Mouse (Mus musculus) stomach, postnatal 0 days (tissue): Measurements from ENCODE around the gene Aspa. TPM values are rescaled to one million over a fixed set of nuclear protein-coding genes. Genes with fewer than 3 reads are reported as not detected.

Source experiments
- ATAC-seq: fragments of 200-750 bp; cut with Nextera tagmentation; 2 replicates; pipeline ENCODE4 v1.8.0; 2017; ENCODE audit not compliant: low FRiP score, low TSS enrichment
- DNase-seq: peaks from one replicate; pipeline ENCODE4 v3.0.0-alpha.2; 2016; ENCODE audit warnings: low spot score
- H3K27ac ChIP-seq: fragments of 300-500 bp; sonication (generic); replicated peaks from 2 replicates; pipeline ENCODE4 v1.5.1; 2014; ENCODE audit warnings: mild to moderate bottlenecking, control low read depth
- H3K27me3 ChIP-seq: fragments of 300-500 bp; sonication (generic); 2 replicates; pipeline ENCODE4 v1.6.1; 2014; ENCODE audit warnings: low read length; ENCODE audit not compliant: control insufficient read depth, insufficient read depth
- H3K36me3 ChIP-seq: fragments of 300-500 bp; sonication (generic); 2 replicates; pipeline ENCODE4 v1.6.1; 2014; ENCODE audit warnings: low read length, mixed read lengths; ENCODE audit not compliant: control insufficient read depth, insufficient read depth
- H3K4me1 ChIP-seq: fragments of 300-500 bp; sonication (generic); replicated peaks from 2 replicates; pipeline ENCODE4 v1.6.1; 2014; ENCODE audit warnings: antibody characterized with exemption; ENCODE audit not compliant: control insufficient read depth, insufficient read depth
- H3K4me2 ChIP-seq: fragments of 300-500 bp; sonication (generic); replicated peaks from 2 replicates; pipeline ENCODE4 v1.6.1; 2014; ENCODE audit warnings: low read depth, mild to moderate bottlenecking, control low read depth, moderate library complexity
- H3K4me3 ChIP-seq: fragments of 300-500 bp; sonication (generic); 2 replicates; pipeline ENCODE4 v1.5.1; 2014; ENCODE audit warnings: low read depth, low read length, control low read depth
- H3K9ac ChIP-seq: fragments of 300-500 bp; sonication (generic); 2 replicates; pipeline ENCODE4 v1.6.1; 2014; ENCODE audit warnings: mild to moderate bottlenecking, low read length, control low read depth, mixed read lengths
- H3K9me3 ChIP-seq: fragments of 300-500 bp; sonication (generic); 2 replicates; pipeline ENCODE4 v1.6.1; 2016; ENCODE audit warnings: low read length; ENCODE audit not compliant: control insufficient read depth
- CTCF ChIP-seq: IDR thresholded peaks from 2 replicates; pipeline ENCODE4 v1.5.1; 2016; ENCODE audit warnings: antibody characterized with exemption, low read depth, mild to moderate bottlenecking, moderate library complexity
- EP300 ChIP-seq: optimal IDR thresholded peaks from 2 replicates; pipeline ENCODE3; 2016; ENCODE audit warnings: antibody characterized with exemption
- WGBS: fragments of 180-500 bp; shearing (Covaris S2); extraction: QIAGEN DNeasy Blood & Tissue Kit; methylation state at CpG from one replicate; pipeline ENCODE4 v1.1.7; 2014; 5-methylcytosine and 5-hydroxymethylcytosine counted together
- polyA plus RNA-seq: library from polyadenylated mRNA; unstranded; fragments of >200 nt; fragmentation: Nextera tagmentation; extraction: Ambion mirVana; gene quantifications from 2 replicates; pipeline ENCODE4 v1.2.1, GENCODE M21; 2015

Aspa gene
- polyA plus RNA-seq, 1 experiment from 2014 or later, result 2.7 TPM

- Histone ChIP-seq H3K4me1 (no peaks in the 10 kb centered on the region), H3K27me3 (no peaks in the 10 kb centered on the region), H3K9me3 (no peaks in the 10 kb centered on the region), H3K4me3 (no peak overlapping the region), H3K4me2 (no peak overlapping the region), H3K27ac (no peak overlapping the region), H3K9ac (no peak overlapping the region), H3K36me3 (no peaks in the 10 kb centered on the region)
- DNase-seq (no peak), ATAC-seq (no peak)
- 39% methylated on average over 2 of the region's 2 CpGs for WGBS
- no peak for TF ChIP-seq EP300
- TF ChIP-seq CTCF, result no peak
Observed at GRCm38 (mm10) chr11:73274821-73275220, 54.6 kb downstream of the Aspa start.

- WGBS, result 64% methylated on average over 7 of the region's 7 CpGs
- no peak within 1 kb of the TSS for H3K9ac ChIP-seq
- H3K4me2 ChIP-seq, result 0 out of 2 replicates have a peak within 1 kb of the TSS, but pooled peaks have one; percentile 17
- no peaks in the 10 kb centered on the region for H3K9me3 ChIP-seq
- peak; percentile 82 for DNase-seq
- no peak within 1 kb of the TSS for H3K4me3 ChIP-seq
- H3K27ac ChIP-seq, result peak within 1 kb of the TSS; percentile 67
- no peaks in the 10 kb centered on the region for H3K27me3 ChIP-seq
- no peaks in the 10 kb centered on the region for H3K36me3 ChIP-seq
- TF ChIP-seq EP300, result no peak
- ATAC-seq, result peak; percentile 89
- H3K4me1 ChIP-seq, result no peaks in the 10 kb centered on the region
Observed at GRCm38 (mm10) chr11:73267267-73267666, 62.1 kb downstream of the Aspa start, which contains the start of gene Trpv3. TSS of gene Trpv3 (plus strand) at chr11:73267388.

DNA sequence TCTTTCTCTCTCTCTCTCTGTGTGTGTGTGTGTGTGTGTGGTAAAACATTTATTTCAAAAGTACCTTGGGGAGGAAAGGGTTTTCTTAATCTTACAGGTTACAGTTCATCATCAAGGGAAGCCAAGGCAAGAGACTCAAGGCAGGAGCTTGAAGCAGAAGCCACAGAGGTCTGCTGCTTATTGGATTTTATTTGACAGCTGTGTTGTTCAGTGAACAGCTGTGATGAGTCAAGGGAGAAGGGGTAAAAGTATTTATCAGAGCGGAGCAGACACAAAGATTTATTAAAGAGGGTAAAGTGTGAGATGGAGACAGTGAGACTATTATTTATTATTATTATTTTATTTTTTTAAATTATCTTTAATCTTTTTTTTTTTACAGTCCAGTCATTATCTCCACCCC, 68.0 kb downstream of the Aspa start:
- Histone ChIP-seq H3K4me2 (no peak overlapping the region), H3K27ac (no peak overlapping the region), H3K9me3 (no peaks in the 10 kb centered on the region), H3K9ac (no peak overlapping the region), H3K4me1 (no peaks in the 10 kb centered on the region), H3K36me3 (no peaks in the 10 kb centered on the region), H3K27me3 (no peaks in the 10 kb centered on the region), H3K4me3 (no peak overlapping the region)
- DNase-seq (no peak), ATAC-seq (no peak)
- 38% methylated on average over 1 of the region's 1 CpGs for WGBS
- TF ChIP-seq EP300, result no peak
- TF ChIP-seq CTCF, result no peak

DNA sequence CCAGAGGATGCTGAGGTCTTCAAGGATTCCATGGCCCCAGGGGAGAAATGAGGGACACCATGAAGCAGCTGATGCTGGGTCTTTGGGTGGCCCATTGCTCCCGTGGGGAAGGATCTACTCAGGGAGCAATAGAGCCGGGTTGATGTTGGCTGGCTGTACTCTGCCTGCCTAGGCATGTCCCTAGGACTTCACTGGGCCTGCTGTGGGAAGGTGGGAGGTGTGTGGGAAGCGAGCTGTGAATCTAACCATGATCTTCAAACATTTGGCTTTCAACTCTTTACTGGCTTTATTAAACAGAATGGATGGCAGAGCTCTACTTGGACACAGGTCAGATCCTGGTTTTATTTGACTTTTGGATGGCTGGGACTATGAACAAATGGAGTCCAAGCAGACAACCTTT, 68.9 kb downstream of the Aspa start:
- Histone ChIP-seq H3K27ac (no peak overlapping the region), H3K36me3 (no peaks in the 10 kb centered on the region), H3K9ac (no peak overlapping the region), H3K4me1 (no peaks in the 10 kb centered on the region), H3K27me3 (no peaks in the 10 kb centered on the region), H3K4me2 (no peak overlapping the region), H3K4me3 (no peak overlapping the region), H3K9me3 (no peaks in the 10 kb centered on the region)
- TF ChIP-seq EP300, result no peak
- no peak for TF ChIP-seq CTCF
- no peak for DNase-seq
- no peak for ATAC-seq
- WGBS, result 55% methylated on average over 3 of the region's 3 CpGs

DNA sequence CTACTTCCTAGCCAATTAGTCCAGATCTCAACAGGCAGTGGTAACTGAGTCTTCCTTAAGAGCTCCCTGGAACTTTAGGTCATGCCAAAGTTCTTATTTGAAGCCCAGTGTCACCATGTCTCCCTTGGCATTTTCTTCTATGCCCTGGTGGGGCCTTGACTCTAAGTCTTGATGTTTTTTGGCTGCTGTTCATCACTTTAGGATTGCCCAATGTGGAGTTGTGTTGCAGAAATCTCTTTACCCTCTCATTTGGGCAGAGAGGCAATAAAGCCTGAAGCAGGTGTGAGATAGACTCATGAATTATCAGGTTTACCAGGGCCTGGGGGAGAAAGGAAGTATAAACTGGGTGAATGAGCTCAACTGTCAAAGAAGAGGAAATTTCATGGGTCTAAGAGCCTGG, 70.7 kb downstream of the Aspa start:
- Histone ChIP-seq H3K4me1 (no peaks in the 10 kb centered on the region), H3K4me2 (no peak overlapping the region), H3K27me3 (no peaks in the 10 kb centered on the region), H3K27ac (no peak overlapping the region), H3K9ac (no peak overlapping the region), H3K36me3 (no peaks in the 10 kb centered on the region), H3K4me3 (no peak overlapping the region), H3K9me3 (no peaks in the 10 kb centered on the region)
- no peak for DNase-seq
- no peak for ATAC-seq
- no peak for TF ChIP-seq EP300

DNA sequence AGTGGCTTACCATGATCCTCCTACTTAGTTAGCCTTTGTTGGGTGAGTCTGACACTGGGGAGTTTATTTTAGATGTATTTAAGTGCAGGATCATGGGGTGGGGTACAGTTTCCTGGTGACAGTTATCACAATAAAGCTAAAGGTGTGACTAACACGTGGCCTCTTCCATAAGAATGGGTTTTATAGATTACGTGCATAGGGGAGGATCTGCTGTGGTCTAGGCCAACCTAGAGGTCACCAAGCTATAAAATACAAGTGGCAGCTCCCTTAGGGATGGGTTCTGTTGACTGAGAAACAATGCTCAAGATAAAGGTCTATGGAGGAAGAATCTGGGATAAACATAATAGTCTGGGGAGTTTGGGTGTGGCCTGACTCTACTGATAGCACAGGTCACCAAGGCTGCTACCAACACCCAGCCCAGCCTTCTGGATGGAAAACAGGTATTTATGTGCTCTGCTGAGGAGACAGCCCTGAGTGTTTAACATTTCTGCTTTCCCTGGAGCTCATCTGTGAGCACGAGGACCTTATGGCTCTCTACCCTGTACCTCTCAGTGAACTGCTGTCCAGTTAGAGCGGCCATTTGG, 71.9 kb downstream of the Aspa start:
- no peak for TF ChIP-seq CTCF
- TF ChIP-seq EP300, result no peak
- Histone ChIP-seq H3K9ac (no peak overlapping the region), H3K4me3 (no peak overlapping the region), H3K4me2 (no peak overlapping the region), H3K4me1 (no peaks in the 10 kb centered on the region), H3K27ac (no peak overlapping the region), H3K36me3 (no peaks in the 10 kb centered on the region), H3K27me3 (no peaks in the 10 kb centered on the region), H3K9me3 (no peaks in the 10 kb centered on the region)
- 60% methylated on average over 4 of the region's 4 CpGs for WGBS
- DNase-seq (no peak), ATAC-seq (no peak)

Other genes starting within 250 kb of the Aspa start
- 0.13 and 0.15 TPM in 2 replicates for gene Itgae, start 239.0 kb downstream of the Aspa start, polyA plus RNA-seq
- gene Haspin, start 191.3 kb downstream of the Aspa start, polyA plus RNA-seq, result 2.7 and 3.6 TPM in 2 replicates
- 0.44 and 0.48 TPM in 2 replicates for gene P2rx5, start 169.2 kb downstream of the Aspa start, polyA plus RNA-seq
- gene Emc6, start 152.6 kb downstream of the Aspa start, polyA plus RNA-seq, result 125 and 132 TPM in 2 replicates
- gene Tax1bp3, start 152.5 kb downstream of the Aspa start, polyA plus RNA-seq, result 176 and 184 TPM in 2 replicates
- gene Ctns, start 130.6 kb downstream of the Aspa start, polyA plus RNA-seq, result 15.9 and 17.4 TPM in 2 replicates
- 3.4 and 4.0 TPM in 2 replicates for gene Shpk, start 130.1 kb downstream of the Aspa start, polyA plus RNA-seq
- 0.02 and 0.08 TPM in 2 replicates for gene Trpv1, start 95.3 kb downstream of the Aspa start, polyA plus RNA-seq
- gene Trpv3, start 62.2 kb downstream of the Aspa start, polyA plus RNA-seq, result 0.57 and 0.61 TPM in 2 replicates
- gene Gm49340, start 145 bp upstream of the Aspa start, polyA plus RNA-seq, result not detected in 2 replicates
- 0.17 TPM in 1 of 2 replicates, not detected in the other for gene Spata22, start 145 bp upstream of the Aspa start, polyA plus RNA-seq
- gene Olfr20, start 21.2 kb upstream of the Aspa start, polyA plus RNA-seq, result 0.06 TPM in 1 of 2 replicates, not detected in the other
- not detected in 2 replicates for gene Olfr376, start 41.6 kb upstream of the Aspa start, polyA plus RNA-seq
- not detected in 2 replicates for gene Olfr1, start 70.0 kb upstream of the Aspa start, polyA plus RNA-seq
- not detected in 2 replicates for gene Olfr378, start 98.9 kb upstream of the Aspa start, polyA plus RNA-seq
- not detected in 2 replicates for gene Olfr380, start 127.9 kb upstream of the Aspa start, polyA plus RNA-seq
- not detected in 2 replicates for gene Olfr381, start 162.0 kb upstream of the Aspa start, polyA plus RNA-seq
- not detected in 2 replicates for gene Olfr382, start 187.6 kb upstream of the Aspa start, polyA plus RNA-seq